Mouse (Mus musculus): ENCODE data around the gene Rit1.
"Not testable (repeated sequence)": the region's sequence is repeated elsewhere in the genome, so short reads cannot be mapped to it uniquely, and the experiment has no call there.

Gene Rit1

GRCm38 (mm10) chr3:88738641-88739040 lies 22.0 kb downstream of the Rit1 start:
- DNase-seq (ENCODE audit: inconsistent ontology term), result peak; percentile 29

GRCm38 (mm10) chr3:88740147-88740546 lies 23.5 kb downstream of the Rit1 start:
- DNase-seq (ENCODE audit: inconsistent ontology term), result no peak

- DNase-seq (ENCODE audit: inconsistent ontology term), result no peak
Measured at GRCm38 (mm10) chr3:88745534-88745933, 28.9 kb downstream of the Rit1 start.

GRCm38 (mm10) chr3:88746139-88746870 lies 29.7 kb downstream of the Rit1 start:
- DNase-seq (ENCODE audit: inconsistent ontology term), result no peak

- DNase-seq (ENCODE audit: inconsistent ontology term), result no peak
Measured at GRCm38 (mm10) chr3:88746871-88747231, 30.2 kb downstream of the Rit1 start.

- no peak for DNase-seq (ENCODE audit: inconsistent ontology term)
Measured at GRCm38 (mm10) chr3:88754283-88754682, 37.6 kb downstream of the Rit1 start.

GRCm38 (mm10) chr3:88755541-88755940 lies 38.9 kb downstream of the Rit1 start:
- DNase-seq (ENCODE audit: inconsistent ontology term), result peak; percentile 47

GRCm38 (mm10) chr3:88756276-88756675 lies 39.6 kb downstream of the Rit1 start:
- DNase-seq (ENCODE audit: inconsistent ontology term), result no peak

- DNase-seq (ENCODE audit: inconsistent ontology term), result peak; percentile 99
Measured at GRCm38 (mm10) chr3:88758045-88758500, 41.4 kb downstream of the Rit1 start.

- no peak for DNase-seq (ENCODE audit: inconsistent ontology term)
Measured at GRCm38 (mm10) chr3:88761619-88762018, 45.0 kb downstream of the Rit1 start.

- peak; percentile 60 for DNase-seq (ENCODE audit: inconsistent ontology term)
Measured at GRCm38 (mm10) chr3:88762401-88762831, 45.8 kb downstream of the Rit1 start.

- DNase-seq (ENCODE audit: inconsistent ontology term), result peak; percentile 87
Measured at GRCm38 (mm10) chr3:88771189-88771940, 54.7 kb downstream of the Rit1 start.

- DNase-seq (ENCODE audit: inconsistent ontology term), result not testable (repeated sequence)
Measured at GRCm38 (mm10) chr3:88771941-88772280, 55.3 kb downstream of the Rit1 start.

GRCm38 (mm10) chr3:88772399-88772798 lies 55.8 kb downstream of the Rit1 start:
- DNase-seq (ENCODE audit: inconsistent ontology term), result peak; percentile 63

GRCm38 (mm10) chr3:88773163-88773562 lies 56.5 kb downstream of the Rit1 start:
- DNase-seq (ENCODE audit: inconsistent ontology term), result not testable (repeated sequence)

GRCm38 (mm10) chr3:88774939-88775841 lies 58.6 kb downstream of the Rit1 start, which contains the start of gene Syt11:
Syt11 (minus strand) TSS chr3:88775164.
- DNase-seq (ENCODE audit: inconsistent ontology term), result peak; percentile 37
